Mouse (Mus musculus) stomach, embryonic 14.5 days (tissue): ENCODE data around the gene Dimt1. TPM values are rescaled to one million over a fixed set of nuclear protein-coding genes. Genes with fewer than 3 reads are reported as not detected.
"Not testable (repeated sequence)": the region's sequence is repeated elsewhere in the genome, so short reads cannot be mapped to it uniquely, and the experiment has no call there.

Source experiments
- ATAC-seq: fragments of 200-750 bp; cut with Nextera tagmentation; 2 replicates; pipeline ENCODE4 v1.8.0; 2017; ENCODE audit warnings: low read depth, moderate TSS enrichment; ENCODE audit not compliant: insufficient number of reproducible peaks, insufficient read depth, low FRiP score
- H3K27ac ChIP-seq: fragments of 300-500 bp; sonication (generic); 2 replicates; pipeline ENCODE4 v1.5.1; 2014; ENCODE audit warnings: mild to moderate bottlenecking, low read length, moderate library complexity, mixed read lengths
- H3K27me3 ChIP-seq: fragments of 300-500 bp; sonication (generic); 2 replicates; pipeline ENCODE4 v1.6.1; 2014; ENCODE audit warnings: low read length, control low read depth, mixed read lengths; ENCODE audit not compliant: control insufficient read depth, insufficient read depth
- H3K36me3 ChIP-seq: fragments of 300-500 bp; sonication (generic); 2 replicates; pipeline ENCODE4 v1.6.1; 2014; ENCODE audit warnings: mild to moderate bottlenecking, control low read depth, low read length, moderate library complexity, mixed read lengths; ENCODE audit not compliant: control insufficient read depth, insufficient read depth
- H3K4me1 ChIP-seq: fragments of 300-500 bp; sonication (generic); 2 replicates; pipeline ENCODE4 v1.6.1; 2014; ENCODE audit warnings: low read length, control low read depth, mixed read lengths; ENCODE audit not compliant: control insufficient read depth, insufficient read depth
- H3K4me2 ChIP-seq: fragments of 300-500 bp; sonication (generic); replicated peaks from 2 replicates; pipeline ENCODE4 v1.6.1; 2014; ENCODE audit warnings: low read depth, low read length, control low read depth
- H3K4me3 ChIP-seq: fragments of 300-500 bp; sonication (generic); 2 replicates; pipeline ENCODE4 v1.5.1; 2014; ENCODE audit warnings: low read depth, low read length, control low read depth
- H3K9ac ChIP-seq: fragments of 300-500 bp; sonication (generic); replicated peaks from 2 replicates; pipeline ENCODE4 v1.6.1; 2014; ENCODE audit warnings: low read depth, mild to moderate bottlenecking, control low read depth, low read length, moderate library complexity, mixed read lengths
- H3K9me3 ChIP-seq: fragments of 300-500 bp; sonication (generic); 2 replicates; pipeline ENCODE4 v1.6.1; 2016; ENCODE audit warnings: low read depth, low read length, control low read depth; ENCODE audit not compliant: control insufficient read depth
- WGBS: fragments of 180-500 bp; shearing (Covaris S2); extraction: QIAGEN DNeasy Blood & Tissue Kit; methylation state at CpG from one replicate; pipeline ENCODE4 v1.1.7; 2014; 5-methylcytosine and 5-hydroxymethylcytosine counted together
- polyA plus RNA-seq: library from polyadenylated mRNA; unstranded; fragments of >200 nt; fragmentation: Nextera tagmentation; extraction: Ambion mirVana; gene quantifications from 2 replicates; pipeline ENCODE4 v1.2.1, GENCODE M21; 2014

The Dimt1 gene
- polyA plus RNA-seq, 1 experiment from 2014 or later: 55.9 TPM

- 2% methylated on average over 6 of the region's 6 CpGs for WGBS
- Histone ChIP-seq H3K36me3 (peaks cover 14% of the 10 kb centered on the region; the same call in 1 of the 2 replicates), H3K9me3 (no peaks in the 10 kb centered on the region), H3K9ac (peak overlapping the region; percentile 71), H3K4me3 (peak overlapping the region; percentile 85), H3K27ac (no peak overlapping the region), H3K4me1 (peaks cover 9% of the 10 kb centered on the region), H3K4me2 (peak overlapping the region; percentile 70), H3K27me3 (no peaks in the 10 kb centered on the region)
- no peak for ATAC-seq
Measured at GRCm38 (mm10) chr13:106947583-106947982, 656 bp downstream of the Dimt1 start.

DNA sequence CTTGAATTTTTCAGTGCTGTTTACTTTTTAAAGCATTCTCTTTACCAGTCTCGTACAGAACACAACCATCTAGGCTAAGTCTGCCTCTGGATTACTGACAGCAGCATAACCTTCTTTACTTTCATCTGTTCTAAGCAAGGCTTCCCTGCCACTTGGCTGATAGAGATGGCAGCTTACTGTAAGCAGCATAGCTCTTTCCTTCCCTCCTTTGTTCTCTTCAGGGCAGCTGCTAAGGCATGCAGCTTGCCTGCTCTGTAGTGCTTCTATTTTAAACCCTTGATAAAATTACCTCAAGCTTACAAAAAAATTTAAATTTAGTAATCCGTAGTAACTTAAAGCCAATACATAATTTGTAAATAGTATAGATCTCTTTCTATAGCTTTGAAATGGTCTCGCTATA lies 8.0 kb downstream of the Dimt1 start:
- H3K4me3 ChIP-seq: no peak overlapping the region
- 93% methylated on average over 3 of the region's 3 CpGs for WGBS
- H3K27me3 ChIP-seq: no peaks in the 10 kb centered on the region
- H3K4me1 ChIP-seq: no peaks in the 10 kb centered on the region
- no peaks in the 10 kb centered on the region for H3K9me3 ChIP-seq
- ATAC-seq: no peak
- no peak overlapping the region for H3K9ac ChIP-seq
- H3K36me3 ChIP-seq: peaks cover 44% of the 10 kb centered on the region; the same call in 1 of the 2 replicates
- H3K4me2 ChIP-seq: no peak overlapping the region
- H3K27ac ChIP-seq: no peak overlapping the region

DNA sequence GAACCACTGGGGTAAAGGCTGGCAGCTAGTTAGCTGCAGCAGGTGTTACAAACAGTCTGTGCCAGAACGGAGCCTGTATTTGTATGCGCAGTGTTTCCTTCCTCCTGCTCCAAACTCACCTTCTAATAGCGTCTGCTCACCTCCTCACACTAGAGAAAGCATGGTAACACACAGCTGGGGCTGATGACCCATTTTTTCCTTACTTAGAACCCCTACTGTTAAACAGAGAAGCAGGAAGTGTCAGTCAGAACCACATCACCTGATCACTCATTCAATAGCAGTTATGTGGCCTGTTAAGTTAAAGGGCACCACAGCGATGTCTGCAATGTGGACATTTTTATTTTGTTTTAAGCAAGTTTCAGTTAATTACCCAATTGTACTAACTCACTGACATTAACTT lies 10.6 kb downstream of the Dimt1 start:
- no peak overlapping the region for H3K4me3 ChIP-seq
- no peaks in the 10 kb centered on the region for H3K4me1 ChIP-seq
- H3K9ac ChIP-seq: no peak overlapping the region
- no peak for ATAC-seq
- 90% methylated on average over 4 of the region's 4 CpGs for WGBS
- no peak overlapping the region for H3K4me2 ChIP-seq
- no peaks in the 10 kb centered on the region for H3K9me3 ChIP-seq
- peaks cover 44% of the 10 kb centered on the region for H3K36me3 ChIP-seq
- no peaks in the 10 kb centered on the region for H3K27me3 ChIP-seq
- no peak overlapping the region for H3K27ac ChIP-seq

DNA sequence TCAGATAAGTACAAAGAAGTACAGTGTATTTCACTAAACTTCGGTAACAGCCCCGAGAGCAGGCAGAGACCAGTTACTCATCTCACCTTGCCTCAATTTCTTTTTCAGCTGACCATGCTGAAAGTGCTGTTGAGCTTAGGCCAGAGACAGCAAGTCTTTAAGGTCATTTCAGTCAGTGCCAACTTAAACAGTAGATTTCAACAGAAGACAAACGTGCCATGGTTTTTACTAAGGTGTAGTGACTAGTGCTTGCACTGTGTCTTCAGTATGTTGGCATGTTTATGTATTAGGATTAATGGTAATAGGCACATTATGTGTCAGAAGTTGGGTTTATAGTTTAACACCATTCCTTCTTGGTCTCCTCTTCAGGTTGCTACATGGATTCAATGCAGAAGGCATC lies 11.4 kb downstream of the Dimt1 start:
- ATAC-seq: no peak
- no peaks in the 10 kb centered on the region for H3K9me3 ChIP-seq
- no peak overlapping the region for H3K27ac ChIP-seq
- H3K36me3 ChIP-seq: peaks cover 50% of the 10 kb centered on the region
- H3K9ac ChIP-seq: no peak overlapping the region
- no peaks in the 10 kb centered on the region for H3K4me1 ChIP-seq
- H3K4me3 ChIP-seq: no peak overlapping the region
- no peaks in the 10 kb centered on the region for H3K27me3 ChIP-seq
- H3K4me2 ChIP-seq: no peak overlapping the region
- WGBS: 90% methylated on average over 3 of the region's 3 CpGs

GRCm38 (mm10) chr13:106960557-106960956 lies 13.6 kb downstream of the Dimt1 start:
- Histone ChIP-seq H3K9ac (no peak overlapping the region), H3K27me3 (no peaks in the 10 kb centered on the region), H3K36me3 (peaks cover 56% of the 10 kb centered on the region), H3K9me3 (no peaks in the 10 kb centered on the region), H3K27ac (no peak overlapping the region), H3K4me3 (no peak overlapping the region), H3K4me2 (no peak overlapping the region), H3K4me1 (no peaks in the 10 kb centered on the region)
- 89% methylated on average over 3 of the region's 3 CpGs for WGBS
- ATAC-seq: no peak

- H3K4me2 ChIP-seq: no peak overlapping the region
- no peaks in the 10 kb centered on the region for H3K27me3 ChIP-seq
- ATAC-seq: no peak
- peaks cover 48% of the 10 kb centered on the region for H3K36me3 ChIP-seq
- H3K4me3 ChIP-seq: no peak overlapping the region
- H3K9me3 ChIP-seq: no peaks in the 10 kb centered on the region
- no peak overlapping the region for H3K9ac ChIP-seq
- H3K4me1 ChIP-seq: no peaks in the 10 kb centered on the region
- WGBS: 92% methylated on average over 4 of the region's 4 CpGs
- H3K27ac ChIP-seq: no peak overlapping the region
Measured at GRCm38 (mm10) chr13:106961496-106961895, 14.6 kb downstream of the Dimt1 start.

- no peak overlapping the region for H3K27ac ChIP-seq
- no peak overlapping the region for H3K9ac ChIP-seq
- H3K9me3 ChIP-seq: no peaks in the 10 kb centered on the region
- H3K4me3 ChIP-seq: no peak overlapping the region
- no peaks in the 10 kb centered on the region for H3K27me3 ChIP-seq
- 70% methylated on average over 2 of the region's 2 CpGs for WGBS
- H3K4me2 ChIP-seq: no peak overlapping the region
- peaks cover 5% of the 10 kb centered on the region; the same call in 1 of the 2 replicates for H3K36me3 ChIP-seq
- ATAC-seq: no peak
- no peaks in the 10 kb centered on the region for H3K4me1 ChIP-seq
Measured at GRCm38 (mm10) chr13:106996891-106997290, 50.0 kb downstream of the Dimt1 start.

DNA sequence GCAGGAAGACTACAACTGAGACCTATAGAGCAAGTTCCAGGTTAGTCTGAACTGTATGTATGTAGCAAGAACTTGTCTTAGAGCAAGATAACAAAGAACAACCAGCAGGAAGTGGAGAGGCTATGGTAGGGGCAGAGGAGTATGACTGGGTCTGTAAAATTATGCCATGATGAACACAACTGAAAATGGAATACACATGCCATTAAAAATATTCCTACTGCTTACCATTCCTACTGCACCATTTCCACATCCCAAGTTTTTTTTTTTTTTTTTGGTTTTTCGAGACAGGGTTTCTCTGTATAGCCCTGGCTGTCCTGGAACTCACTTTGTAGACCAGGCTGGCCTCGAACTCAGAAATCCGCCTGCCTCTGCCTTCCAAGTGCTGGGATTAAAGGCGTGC lies 50.6 kb downstream of the Dimt1 start:
- not testable (repeated sequence) for H3K4me1 ChIP-seq, ATAC-seq, H3K4me2 ChIP-seq, H3K9ac ChIP-seq, H3K4me3 ChIP-seq, H3K9me3 ChIP-seq, H3K27ac ChIP-seq, H3K27me3 ChIP-seq, H3K36me3 ChIP-seq
- 97% methylated on average over 4 of the region's 4 CpGs for WGBS

DNA sequence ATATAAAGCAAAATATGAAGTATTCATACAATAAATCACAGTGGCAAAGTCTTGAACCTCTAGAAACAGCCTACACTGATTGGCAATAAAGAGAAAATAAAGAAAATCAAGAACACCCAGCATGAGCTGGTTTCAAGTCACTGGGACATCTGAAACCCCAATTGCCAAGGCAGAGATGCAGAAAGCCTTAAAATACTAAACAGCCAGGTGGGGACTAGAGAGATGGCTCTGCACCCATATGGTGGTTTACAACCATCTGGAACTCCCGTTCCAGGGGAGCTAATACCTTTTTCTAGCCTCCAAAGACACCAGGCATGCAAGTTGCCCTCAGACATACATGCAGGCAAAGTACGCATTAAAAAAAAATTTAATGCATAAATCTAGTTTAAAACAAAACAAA lies 51.1 kb downstream of the Dimt1 start:
- peaks cover 5% of the 10 kb centered on the region; the same call in 1 of the 2 replicates for H3K36me3 ChIP-seq
- 91% methylated on average over 2 of the region's 2 CpGs for WGBS
- H3K4me2 ChIP-seq: no peak overlapping the region
- H3K4me1 ChIP-seq: no peaks in the 10 kb centered on the region
- H3K27me3 ChIP-seq: no peaks in the 10 kb centered on the region
- H3K4me3 ChIP-seq: no peak overlapping the region
- ATAC-seq: no peak
- no peaks in the 10 kb centered on the region for H3K9me3 ChIP-seq
- H3K9ac ChIP-seq: no peak overlapping the region
- no peak overlapping the region for H3K27ac ChIP-seq
